Mouse (Mus musculus) neural tube, postnatal 0 days (tissue): ENCODE results near the gene Rnf39. TPM values are rescaled to one million over a fixed set of nuclear protein-coding genes. Genes with fewer than 3 reads are reported as not detected.

Source experiments
- polyA plus RNA-seq: library from polyadenylated mRNA; unstranded; fragments of >200 nt; fragmentation: Nextera tagmentation; extraction: Ambion mirVana; gene quantifications from 2 replicates; pipeline ENCODE4 v1.2.1, GENCODE M21; 2015

Rnf39 gene
- polyA plus RNA-seq = 4.5 and 5.2 TPM in 2 replicates

GRCm38 (mm10) chr17:36942791-36943471 lies at the start of gene Rnf39:
TSS of gene Rnf39 (plus strand) at chr17:36942918.

GRCm38 (mm10) chr17:36897552-36898205 lies 45.0 kb upstream of the Rnf39 start, which contains the start of gene Trim31:
TSS of gene Trim31 (plus strand) at chr17:36898118.

GRCm38 (mm10) chr17:36950981-36951947 lies 8.5 kb downstream of the Rnf39 start, which contains the start of gene Ppp1r11:
TSS of gene Ppp1r11 (minus strand) at chr17:36951741.

GRCm38 (mm10) chr17:36957999-36958743 lies 15.5 kb downstream of the Rnf39 start, which contains the start of the genes Znrd1 and Znrd1as:
TSS of gene Znrd1 (minus strand) at chr17:36958559.
TSS of gene Znrd1as (plus strand) at chr17:36958592.

GRCm38 (mm10) chr17:36981221-36981813 lies 38.6 kb downstream of the Rnf39 start, which contains the start of gene 2410137M14Rik:
TSS of gene 2410137M14Rik (minus strand) at chr17:36981237.

GRCm38 (mm10) chr17:36989437-36989836 lies 46.7 kb downstream of the Rnf39 start, which contains the start of gene H2-M5:
TSS of gene H2-M5 (minus strand) at chr17:36989537.

Other genes with a start within 250 kb of the Rnf39 start
- not detected in 2 replicates for gene H2-M10.5, start 170.0 kb upstream of the Rnf39 start, polyA plus RNA-seq
- not detected in 2 replicates for gene H2-M10.6, start 130.7 kb upstream of the Rnf39 start, polyA plus RNA-seq
- gene Trim26, start 105.8 kb upstream of the Rnf39 start, polyA plus RNA-seq = 37.8 and 41.8 TPM in 2 replicates
- gene Trim15, start 75.7 kb upstream of the Rnf39 start, polyA plus RNA-seq = 0.90 and 1.1 TPM in 2 replicates
- 0.28 and 0.39 TPM in 2 replicates for gene Trim10, start 73.3 kb upstream of the Rnf39 start, polyA plus RNA-seq
- gene Trim40, start 52.8 kb upstream of the Rnf39 start, polyA plus RNA-seq = 0.19 TPM in 1 of 2 replicates, not detected in the other
- gene Trim31, start 44.8 kb upstream of the Rnf39 start, polyA plus RNA-seq = not detected in 2 replicates
- 153 and 169 TPM in 2 replicates for gene Ppp1r11, start 8.8 kb downstream of the Rnf39 start, polyA plus RNA-seq
- gene Znrd1, start 15.6 kb downstream of the Rnf39 start, polyA plus RNA-seq = 54.6 and 58.0 TPM in 2 replicates
- 3.4 and 4.6 TPM in 2 replicates for gene Znrd1as, start 15.7 kb downstream of the Rnf39 start, polyA plus RNA-seq
- 0.25 TPM in 1 of 2 replicates, not detected in the other for gene 2410137M14Rik, start 38.3 kb downstream of the Rnf39 start, polyA plus RNA-seq
- 1.1 and 1.4 TPM in 2 replicates for gene H2-M5, start 46.6 kb downstream of the Rnf39 start, polyA plus RNA-seq
- 106 and 132 TPM in 2 replicates for gene Zfp57, start 58.2 kb downstream of the Rnf39 start, polyA plus RNA-seq
- gene Mog, start 80.5 kb downstream of the Rnf39 start, polyA plus RNA-seq = 0.88 and 2.0 TPM in 2 replicates
- gene Gabbr1, start 103.0 kb downstream of the Rnf39 start, polyA plus RNA-seq = 95.5 and 105 TPM in 2 replicates
- gene Olfr90, start 145.6 kb downstream of the Rnf39 start, polyA plus RNA-seq = 0.08 TPM in 1 of 2 replicates, not detected in the other
- not detected in 2 replicates for gene Olfr91, start 155.4 kb downstream of the Rnf39 start, polyA plus RNA-seq
- not detected in 2 replicates for gene Olfr92, start 177.2 kb downstream of the Rnf39 start, polyA plus RNA-seq
- gene Olfr93, start 218.6 kb downstream of the Rnf39 start, polyA plus RNA-seq = not detected in 2 replicates